Mouse (Mus musculus): ENCODE data around the gene Abca14. TPM values are rescaled to one million over a fixed set of nuclear protein-coding genes. Genes with fewer than 3 reads are reported as not detected.

Abca14 gene
- polyA plus RNA-seq, 1 experiment from 2014 or later = not detected

GRCm38 (mm10) chr7:120205989-120206388, 2.2 kb downstream of the Abca14 start:
- peaks cover 6 to 10% of the 10 kb centered on the region in 2 experiments; a peak in 1 of 4 replicates for H3K4me1 ChIP-seq (ENCODE audit: control insufficient read depth in 2 of 2, insufficient read depth in 2 of 2, low read length in 2 of 2)
- no peaks in the 10 kb centered on the region for H3K9me3 ChIP-seq (ENCODE audit: control insufficient read depth, low read length)
- 0 out of 2 replicates have a peak overlapping the region, but pooled peaks have one; percentile 13 for H3K4me2 ChIP-seq (ENCODE audit: low read length)
- WGBS = 21% methylated on average over 9 of the region's 9 CpGs
- no peak overlapping the region for H3K4me3 ChIP-seq (ENCODE audit: control insufficient read depth in 1 of 2, insufficient read depth in 1 of 2, low read depth in 1 of 2, low read length in 2 of 2)
- H3K36me3 ChIP-seq (ENCODE audit: control insufficient read depth, insufficient read depth, low read length) = no peaks in the 10 kb centered on the region
- ATAC-seq (ENCODE audit: insufficient number of reproducible peaks, insufficient read depth, low FRiP score, low read depth) = no peak
- H3K27ac ChIP-seq (replicated peaks in 1 of 2; ENCODE audit: control insufficient read depth in 1 of 2, insufficient read depth in 1 of 2, low read depth in 2 of 2, low read length in 2 of 2) = no peak overlapping the region
- H3K9ac ChIP-seq (ENCODE audit: low read length) = no peak overlapping the region
- H3K27me3 ChIP-seq (ENCODE audit: control insufficient read depth, insufficient read depth, low read length) = peaks cover 23% of the 10 kb centered on the region

DNA sequence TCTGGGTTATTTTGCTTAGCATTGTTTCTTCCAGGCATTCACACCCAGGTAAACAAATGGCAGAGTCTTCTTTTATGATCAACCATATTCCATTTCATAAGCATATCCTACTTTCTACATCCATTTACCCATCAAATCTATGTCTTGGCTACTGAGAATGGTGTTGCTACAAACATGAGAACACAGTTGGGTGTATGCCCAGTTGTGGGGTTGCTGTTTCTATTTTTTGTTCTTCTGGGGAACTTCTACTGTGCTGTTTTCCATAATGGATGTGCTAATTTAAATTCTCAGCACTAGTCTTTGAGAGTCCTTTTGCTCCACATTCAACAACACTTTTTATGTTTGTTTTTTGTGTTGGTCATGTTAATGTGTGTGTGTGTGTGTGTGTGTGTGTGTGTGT, 24.8 kb downstream of the Abca14 start:
- H3K9ac ChIP-seq (ENCODE audit: low read length) = no peak overlapping the region
- H3K27me3 ChIP-seq (ENCODE audit: control insufficient read depth, insufficient read depth, low read length) = no peaks in the 10 kb centered on the region
- H3K4me1 ChIP-seq (ENCODE audit: control insufficient read depth in 2 of 2, insufficient read depth in 2 of 2, low read length in 2 of 2) = no peaks in the 10 kb centered on the region
- no peak overlapping the region for H3K4me3 ChIP-seq (ENCODE audit: control insufficient read depth in 1 of 2, insufficient read depth in 1 of 2, low read depth in 1 of 2, low read length in 2 of 2)
- H3K9me3 ChIP-seq (ENCODE audit: control insufficient read depth, low read length) = no peaks in the 10 kb centered on the region
- H3K4me2 ChIP-seq (ENCODE audit: low read length) = no peak overlapping the region
- no peaks in the 10 kb centered on the region for H3K36me3 ChIP-seq (ENCODE audit: control insufficient read depth, insufficient read depth, low read length)
- H3K27ac ChIP-seq (replicated peaks in 1 of 2; ENCODE audit: control insufficient read depth in 1 of 2, insufficient read depth in 1 of 2, low read depth in 2 of 2, low read length in 2 of 2) = no peak overlapping the region
- ATAC-seq (ENCODE audit: insufficient number of reproducible peaks, insufficient read depth, low FRiP score, low read depth) = no peak

DNA sequence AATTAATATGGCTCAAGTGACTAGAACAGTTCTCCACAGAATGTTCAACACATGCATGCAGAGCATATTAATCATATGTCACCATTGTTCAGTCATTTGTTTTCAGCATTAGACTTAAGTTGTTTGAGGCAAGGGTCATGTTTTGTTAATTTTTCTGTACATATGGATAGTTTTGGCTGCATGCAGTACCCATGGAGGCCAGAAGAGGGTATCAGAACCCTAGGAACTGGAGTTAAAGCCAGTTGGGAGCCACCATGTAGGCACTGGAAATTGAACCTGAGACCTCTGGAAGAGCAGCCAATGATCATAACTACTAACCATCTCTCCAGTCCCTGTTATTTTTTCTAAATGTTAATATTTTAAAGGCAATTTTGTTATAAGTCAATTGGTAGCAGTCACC, 37.3 kb downstream of the Abca14 start:
- no peak overlapping the region for H3K9ac ChIP-seq (ENCODE audit: low read length)
- H3K4me2 ChIP-seq (ENCODE audit: low read length) = no peak overlapping the region
- H3K36me3 ChIP-seq (ENCODE audit: control insufficient read depth, insufficient read depth, low read length) = no peaks in the 10 kb centered on the region
- H3K27me3 ChIP-seq (ENCODE audit: control insufficient read depth, insufficient read depth, low read length) = no peaks in the 10 kb centered on the region
- no peaks in the 10 kb centered on the region for H3K9me3 ChIP-seq (ENCODE audit: control insufficient read depth, low read length)
- H3K4me1 ChIP-seq (ENCODE audit: control insufficient read depth in 2 of 2, insufficient read depth in 2 of 2, low read length in 2 of 2) = no peaks in the 10 kb centered on the region
- ATAC-seq (ENCODE audit: insufficient number of reproducible peaks, insufficient read depth, low FRiP score, low read depth) = no peak
- H3K27ac ChIP-seq (replicated peaks in 1 of 2; ENCODE audit: control insufficient read depth in 1 of 2, insufficient read depth in 1 of 2, low read depth in 2 of 2, low read length in 2 of 2) = no peak overlapping the region
- H3K4me3 ChIP-seq (ENCODE audit: control insufficient read depth in 1 of 2, insufficient read depth in 1 of 2, low read depth in 1 of 2, low read length in 2 of 2) = no peak overlapping the region

- 71% methylated on average over 7 of the region's 7 CpGs for WGBS
- Histone ChIP-seq H3K27ac (replicated peaks in 1 of 2; ENCODE audit: control insufficient read depth in 1 of 2, insufficient read depth in 1 of 2, low read depth in 2 of 2, low read length in 2 of 2) (no peak overlapping the region), H3K4me1 (ENCODE audit: control insufficient read depth in 2 of 2, insufficient read depth in 2 of 2, low read length in 2 of 2) (no peaks in the 10 kb centered on the region), H3K9ac (ENCODE audit: low read length) (no peak overlapping the region), H3K36me3 (ENCODE audit: control insufficient read depth, insufficient read depth, low read length) (no peaks in the 10 kb centered on the region), H3K9me3 (ENCODE audit: control insufficient read depth, low read length) (no peaks in the 10 kb centered on the region), H3K27me3 (ENCODE audit: control insufficient read depth, insufficient read depth, low read length) (no peaks in the 10 kb centered on the region), H3K4me2 (ENCODE audit: low read length) (no peak overlapping the region), H3K4me3 (ENCODE audit: control insufficient read depth in 1 of 2, insufficient read depth in 1 of 2, low read depth in 1 of 2, low read length in 2 of 2) (no peak overlapping the region)
- ATAC-seq (ENCODE audit: insufficient number of reproducible peaks, insufficient read depth, low FRiP score, low read depth) = no peak
Measured at GRCm38 (mm10) chr7:120271135-120271991, 67.6 kb downstream of the Abca14 start.

GRCm38 (mm10) chr7:120272110-120272509, 68.3 kb downstream of the Abca14 start:
- H3K36me3 ChIP-seq (ENCODE audit: control insufficient read depth, insufficient read depth, low read length) = no peaks in the 10 kb centered on the region
- H3K4me2 ChIP-seq (ENCODE audit: low read length) = no peak overlapping the region
- 65% methylated on average over 7 of the region's 7 CpGs for WGBS
- H3K27ac ChIP-seq (replicated peaks in 1 of 2; ENCODE audit: control insufficient read depth in 1 of 2, insufficient read depth in 1 of 2, low read depth in 2 of 2, low read length in 2 of 2) = no peak overlapping the region
- H3K9ac ChIP-seq (ENCODE audit: low read length) = no peak overlapping the region
- no peaks in the 10 kb centered on the region for H3K27me3 ChIP-seq (ENCODE audit: control insufficient read depth, insufficient read depth, low read length)
- no peaks in the 10 kb centered on the region for H3K9me3 ChIP-seq (ENCODE audit: control insufficient read depth, low read length)
- no peak overlapping the region for H3K4me3 ChIP-seq (ENCODE audit: control insufficient read depth in 1 of 2, insufficient read depth in 1 of 2, low read depth in 1 of 2, low read length in 2 of 2)
- no peak for ATAC-seq (ENCODE audit: insufficient number of reproducible peaks, insufficient read depth, low FRiP score, low read depth)
- H3K4me1 ChIP-seq (ENCODE audit: control insufficient read depth in 2 of 2, insufficient read depth in 2 of 2, low read length in 2 of 2) = no peaks in the 10 kb centered on the region

GRCm38 (mm10) chr7:120285286-120285685, 81.5 kb downstream of the Abca14 start:
- Histone ChIP-seq H3K4me1 (ENCODE audit: control insufficient read depth in 2 of 2, insufficient read depth in 2 of 2, low read length in 2 of 2) (no peaks in the 10 kb centered on the region), H3K9me3 (ENCODE audit: control insufficient read depth, low read length) (no peaks in the 10 kb centered on the region), H3K36me3 (ENCODE audit: control insufficient read depth, insufficient read depth, low read length) (no peaks in the 10 kb centered on the region), H3K9ac (ENCODE audit: low read length) (no peak overlapping the region), H3K4me2 (ENCODE audit: low read length) (no peak overlapping the region), H3K27me3 (ENCODE audit: control insufficient read depth, insufficient read depth, low read length) (no peaks in the 10 kb centered on the region), H3K27ac (replicated peaks in 1 of 2; ENCODE audit: control insufficient read depth in 1 of 2, insufficient read depth in 1 of 2, low read depth in 2 of 2, low read length in 2 of 2) (no peak overlapping the region), H3K4me3 (ENCODE audit: control insufficient read depth in 1 of 2, insufficient read depth in 1 of 2, low read depth in 1 of 2, low read length in 2 of 2) (no peak overlapping the region)
- 61% methylated on average over 3 of the region's 3 CpGs for WGBS
- no peak for ATAC-seq (ENCODE audit: insufficient number of reproducible peaks, insufficient read depth, low FRiP score, low read depth)

DNA sequence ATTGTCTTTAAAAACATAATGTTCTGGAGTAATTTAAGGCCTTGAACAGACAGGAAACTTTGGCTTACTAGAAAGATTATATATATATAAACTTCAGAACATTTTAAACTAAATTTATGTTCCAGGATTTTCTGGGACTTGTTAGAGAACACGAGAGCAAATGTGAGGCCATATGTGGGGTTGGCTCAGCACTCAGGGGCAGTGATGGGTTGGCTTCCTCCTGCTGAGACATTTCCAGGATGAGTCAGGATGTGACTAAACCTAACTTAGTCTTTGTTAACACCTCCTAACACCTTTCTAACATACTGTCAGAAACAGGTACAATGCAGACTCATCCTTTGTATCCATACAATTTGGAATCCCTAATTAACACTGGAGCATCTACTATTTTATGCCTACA, 112.3 kb downstream of the Abca14 start:
- no peak overlapping the region for H3K4me2 ChIP-seq (ENCODE audit: low read length)
- no peaks in the 10 kb centered on the region for H3K27me3 ChIP-seq (ENCODE audit: control insufficient read depth, insufficient read depth, low read length)
- H3K4me3 ChIP-seq (ENCODE audit: control insufficient read depth in 1 of 2, insufficient read depth in 1 of 2, low read depth in 1 of 2, low read length in 2 of 2) = no peak overlapping the region
- no peak overlapping the region for H3K9ac ChIP-seq (ENCODE audit: low read length)
- WGBS = 45% methylated on average over 1 of the region's 1 CpGs
- H3K4me1 ChIP-seq (ENCODE audit: control insufficient read depth in 2 of 2, insufficient read depth in 2 of 2, low read length in 2 of 2) = no peaks in the 10 kb centered on the region
- H3K9me3 ChIP-seq (ENCODE audit: control insufficient read depth, low read length) = no peaks in the 10 kb centered on the region
- H3K27ac ChIP-seq (replicated peaks in 1 of 2; ENCODE audit: control insufficient read depth in 1 of 2, insufficient read depth in 1 of 2, low read depth in 2 of 2, low read length in 2 of 2) = no peak overlapping the region
- H3K36me3 ChIP-seq (ENCODE audit: control insufficient read depth, insufficient read depth, low read length) = no peaks in the 10 kb centered on the region
- no peak for ATAC-seq (ENCODE audit: insufficient number of reproducible peaks, insufficient read depth, low FRiP score, low read depth)

DNA sequence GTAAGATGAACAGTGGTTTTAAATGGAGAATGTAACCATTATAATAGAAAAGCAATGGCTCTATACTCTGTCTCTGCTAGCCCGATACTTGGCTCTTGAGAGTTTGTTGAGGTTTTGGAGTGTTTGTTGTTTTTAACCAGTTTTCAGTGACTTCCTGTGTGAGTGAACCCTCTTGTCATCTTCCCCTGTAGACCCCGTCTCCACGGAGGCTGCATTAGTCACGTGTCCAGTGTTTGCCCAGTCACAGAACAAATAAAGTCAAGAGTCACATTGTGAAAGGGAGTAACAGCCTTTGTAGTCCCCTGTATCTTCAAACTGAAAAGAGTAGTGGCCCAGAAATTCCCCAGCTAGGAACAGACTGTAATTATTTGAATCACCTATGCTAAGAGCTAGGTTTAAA, 119.2 kb downstream of the Abca14 start:
- Histone ChIP-seq H3K4me1 (ENCODE audit: control insufficient read depth in 2 of 2, insufficient read depth in 2 of 2, low read length in 2 of 2) (no peaks in the 10 kb centered on the region), H3K4me2 (ENCODE audit: low read length) (no peak overlapping the region), H3K27ac (replicated peaks in 1 of 2; ENCODE audit: control insufficient read depth in 1 of 2, insufficient read depth in 1 of 2, low read depth in 2 of 2, low read length in 2 of 2) (no peak overlapping the region), H3K36me3 (ENCODE audit: control insufficient read depth, insufficient read depth, low read length) (no peaks in the 10 kb centered on the region), H3K9ac (ENCODE audit: low read length) (no peak overlapping the region), H3K4me3 (ENCODE audit: control insufficient read depth in 1 of 2, insufficient read depth in 1 of 2, low read depth in 1 of 2, low read length in 2 of 2) (no peak overlapping the region), H3K27me3 (ENCODE audit: control insufficient read depth, insufficient read depth, low read length) (no peaks in the 10 kb centered on the region), H3K9me3 (ENCODE audit: control insufficient read depth, low read length) (no peaks in the 10 kb centered on the region)
- ATAC-seq (ENCODE audit: insufficient number of reproducible peaks, insufficient read depth, low FRiP score, low read depth) = no peak
- WGBS = 50% methylated on average over 4 of the region's 4 CpGs
